Mouse (Mus musculus): ENCODE data around the gene Ppa1.
"Not testable (repeated sequence)": the region's sequence is repeated elsewhere in the genome, so short reads cannot be mapped to it uniquely, and the experiment has no call there.

Ppa1 gene

GRCm38 (mm10) chr10:61647790-61648736 lies at the start of gene Ppa1:
Gene Ppa1 (plus strand): TSS chr10:61648552.
- DNase-seq (ENCODE audit: low read depth, low spot score), result peak; percentile 81

DNA sequence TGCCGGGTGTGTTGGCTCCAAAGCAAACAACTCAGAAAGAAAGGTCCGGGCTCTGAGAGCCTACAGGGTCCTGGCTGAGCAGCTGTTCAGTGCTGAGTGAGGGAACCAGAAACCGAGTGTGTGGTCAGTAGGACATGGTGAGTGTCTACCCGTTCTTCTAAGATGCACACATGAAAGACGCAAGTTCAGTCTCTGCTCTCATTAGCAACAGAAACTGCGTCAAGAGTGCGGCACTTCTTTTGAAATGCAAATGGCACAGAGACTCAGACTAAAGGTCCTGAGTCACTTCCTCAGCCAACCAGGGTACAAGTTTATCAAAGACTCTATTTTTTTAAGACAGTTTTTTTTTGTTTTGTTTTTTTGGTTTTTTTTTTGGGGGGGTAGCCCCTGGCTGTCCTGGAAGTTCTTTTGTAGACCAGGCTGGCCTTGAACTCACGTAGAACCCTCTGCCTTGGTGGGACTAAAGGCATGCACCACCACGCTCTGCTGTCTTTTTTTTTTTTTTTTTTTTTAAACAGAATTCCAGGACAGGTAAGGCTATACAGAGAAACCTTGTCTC lies 48.7 kb upstream of the Ppa1 start:
- no peak for DNase-seq (ENCODE audit: low read depth, low spot score)

DNA sequence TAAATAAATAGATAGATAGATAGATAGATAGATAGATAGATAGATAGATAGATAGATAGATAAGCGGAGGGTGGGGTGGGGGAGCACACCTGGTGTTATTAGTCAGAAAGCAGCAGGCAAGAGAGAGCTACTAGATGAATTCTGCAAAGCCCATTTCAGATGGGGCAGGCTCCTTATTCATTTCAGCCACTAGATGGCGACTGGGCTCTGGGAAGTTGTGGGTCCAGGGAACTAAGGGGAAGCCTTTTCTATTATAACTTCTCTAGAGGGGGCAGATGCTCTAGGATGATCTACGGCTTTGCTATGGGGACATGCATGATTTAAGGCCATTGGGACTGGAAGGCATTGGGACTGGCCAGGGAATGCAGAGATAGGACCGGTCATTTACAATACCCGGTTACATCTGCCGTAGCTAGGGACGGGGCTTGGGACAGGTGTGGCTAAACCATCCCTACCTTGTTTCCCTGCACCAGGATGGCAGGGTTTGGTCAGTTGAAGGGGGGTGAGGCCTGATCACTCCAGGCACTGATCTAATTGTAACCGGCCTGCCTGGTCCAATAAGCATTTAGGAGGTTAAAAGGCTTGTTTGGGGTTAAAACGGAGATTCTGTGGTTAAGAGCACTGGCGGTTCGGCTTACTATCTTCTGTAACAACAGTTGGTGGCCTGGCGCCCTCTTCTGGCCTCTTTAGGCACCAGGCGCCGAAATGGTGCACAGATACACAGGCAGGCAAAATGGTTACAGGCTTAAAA lies 45.9 kb upstream of the Ppa1 start:
- peak; percentile 34 for DNase-seq (ENCODE audit: low read depth, low spot score)

DNA sequence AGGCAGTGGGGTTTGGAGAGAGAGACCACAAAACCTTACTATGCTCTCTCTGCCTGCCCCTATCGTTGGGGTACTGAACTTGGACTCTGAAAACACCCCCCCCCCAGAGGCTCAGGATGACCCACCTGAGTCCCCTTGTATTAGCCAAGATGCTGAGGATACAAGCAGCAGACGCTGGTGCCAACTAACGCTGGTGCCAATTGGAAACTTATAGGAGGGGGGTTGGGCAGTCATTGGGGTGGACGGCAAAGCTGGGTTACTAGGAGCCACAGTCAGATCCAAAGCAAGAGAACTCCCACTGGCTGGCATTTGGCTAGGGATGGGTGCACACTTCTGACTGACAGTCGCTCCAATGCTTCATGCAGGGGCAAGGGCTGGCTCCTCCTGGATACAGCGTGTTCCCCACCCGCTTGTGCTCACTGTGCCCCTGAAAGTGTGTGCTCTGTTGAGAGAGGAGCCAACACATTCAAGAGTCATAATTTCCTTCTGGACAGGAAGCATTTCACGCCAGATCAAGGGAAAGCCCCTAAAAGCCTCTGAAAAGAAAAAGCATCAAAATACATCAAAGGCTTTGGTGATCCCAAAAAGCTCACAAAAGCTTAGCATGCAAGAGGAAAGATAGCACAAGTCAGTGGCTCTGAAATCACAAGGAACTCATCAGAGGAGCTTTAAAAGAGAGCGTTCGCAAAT lies 43.8 kb upstream of the Ppa1 start:
- DNase-seq (ENCODE audit: low read depth, low spot score), result no peak

DNA sequence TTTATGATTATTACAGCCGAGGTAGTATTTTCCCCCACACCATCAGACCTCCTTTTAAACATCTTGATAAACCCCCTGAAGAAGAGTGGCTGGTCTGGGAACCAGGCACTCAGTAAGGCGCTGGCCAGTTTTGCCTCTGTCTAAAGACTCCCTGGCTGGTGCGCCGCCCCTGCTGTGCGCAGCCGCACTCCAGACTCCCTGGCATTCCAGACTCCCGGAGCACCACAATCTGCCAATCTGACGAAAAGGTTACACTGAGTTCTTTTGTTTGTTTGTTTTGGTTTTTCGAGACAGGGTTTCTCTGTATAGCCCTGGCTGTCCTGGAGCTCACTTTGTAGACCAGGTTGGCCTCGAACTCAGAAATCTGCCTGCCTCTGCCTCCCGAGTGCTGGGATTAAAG lies 43.0 kb upstream of the Ppa1 start:
- DNase-seq (ENCODE audit: low read depth, low spot score), result not testable (repeated sequence)

GRCm38 (mm10) chr10:61605851-61606250 lies 42.5 kb upstream of the Ppa1 start:
- DNase-seq (ENCODE audit: low read depth, low spot score), result peak; percentile 36

DNA sequence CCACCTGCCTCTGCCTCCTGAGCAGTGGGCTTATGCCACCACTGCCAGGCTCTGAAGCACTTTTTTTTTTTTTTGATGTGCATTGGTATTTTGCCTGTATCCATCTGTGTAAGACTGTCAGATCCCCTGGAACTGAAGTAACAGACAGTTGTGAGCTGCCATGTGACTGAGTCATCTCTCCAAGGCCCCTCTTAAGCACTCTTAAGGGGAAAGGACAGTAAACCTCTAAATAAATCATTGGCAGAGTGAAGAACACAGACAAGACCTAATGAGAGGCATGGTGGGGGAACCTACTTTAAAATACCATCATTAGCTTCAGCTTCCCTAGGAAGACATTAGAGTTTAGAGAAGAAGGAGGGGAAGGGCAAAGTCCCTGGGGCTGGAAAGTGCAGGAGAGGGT lies 40.1 kb upstream of the Ppa1 start:
- no peak for DNase-seq (ENCODE audit: low read depth, low spot score)

DNA sequence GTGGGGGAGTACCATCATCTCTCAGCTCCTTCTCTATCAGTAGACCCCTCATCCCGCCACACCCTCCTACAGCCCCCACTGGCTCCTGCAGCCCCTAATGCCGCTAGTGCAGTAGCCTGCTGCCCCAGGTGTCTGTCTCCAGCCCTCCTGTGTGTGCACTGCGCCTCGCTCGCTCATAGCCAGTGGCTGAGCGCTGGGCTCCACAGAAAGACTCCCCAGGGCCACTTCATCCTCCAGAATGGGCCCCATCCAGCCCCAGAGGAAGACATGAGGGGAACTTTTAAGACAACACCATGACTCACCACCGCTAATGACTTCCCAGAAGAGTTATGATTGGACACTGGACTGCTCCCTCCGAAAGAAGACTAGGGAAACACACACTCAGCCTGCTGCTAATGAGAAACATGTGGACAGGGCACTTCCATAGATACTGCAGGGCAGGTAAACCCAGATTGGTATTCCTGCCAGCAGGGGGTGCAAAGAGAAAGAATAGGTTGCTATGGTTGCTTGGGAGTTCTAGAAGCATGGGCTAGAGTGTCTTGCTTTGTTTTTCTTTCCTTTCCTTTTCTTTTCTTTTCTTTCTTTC lies 37.6 kb upstream of the Ppa1 start:
- DNase-seq (ENCODE audit: low read depth, low spot score), result no peak

- no peak for DNase-seq (ENCODE audit: low read depth, low spot score)
Observed at GRCm38 (mm10) chr10:61614311-61614710, 34.0 kb upstream of the Ppa1 start.

DNA sequence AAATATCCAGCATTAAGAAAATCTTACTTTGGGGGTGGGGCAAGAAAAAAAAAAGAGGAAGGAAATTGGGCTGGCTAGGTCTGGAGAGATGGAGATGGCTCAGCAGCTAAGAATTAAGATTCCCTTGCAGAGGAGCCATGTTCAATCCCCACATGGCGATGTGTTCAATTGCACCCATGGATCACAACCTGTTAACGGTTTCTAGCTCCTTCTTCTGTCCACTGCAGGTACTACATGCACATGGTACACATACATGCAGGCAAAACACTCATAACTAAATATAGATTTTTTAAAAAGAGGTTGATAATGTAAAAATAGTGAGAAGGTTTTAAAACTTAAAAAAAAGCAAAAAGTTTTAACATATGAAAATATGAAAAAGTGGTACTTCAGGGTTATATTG lies 29.8 kb upstream of the Ppa1 start:
- DNase-seq (ENCODE audit: low read depth, low spot score), result no peak

DNA sequence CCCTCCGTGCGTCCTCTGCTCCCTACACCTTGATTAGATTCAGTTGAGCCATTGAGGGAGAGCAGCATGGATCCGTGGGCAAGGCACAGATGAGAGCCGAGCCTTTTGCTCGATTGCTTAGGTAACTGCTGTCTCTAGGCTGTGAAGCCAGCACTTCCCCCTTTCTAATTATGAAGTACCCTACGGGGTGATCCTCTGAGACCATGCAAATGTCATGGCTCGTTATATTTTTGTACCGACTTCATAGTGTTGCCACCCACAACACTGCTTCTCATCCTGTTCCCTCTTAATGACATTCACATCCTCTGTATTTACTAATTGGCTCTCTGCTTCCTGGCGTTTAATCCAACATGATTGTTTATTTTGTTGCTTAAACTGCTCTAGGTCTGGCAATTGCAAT lies 26.7 kb upstream of the Ppa1 start:
- DNase-seq (ENCODE audit: low read depth, low spot score), result no peak

DNA sequence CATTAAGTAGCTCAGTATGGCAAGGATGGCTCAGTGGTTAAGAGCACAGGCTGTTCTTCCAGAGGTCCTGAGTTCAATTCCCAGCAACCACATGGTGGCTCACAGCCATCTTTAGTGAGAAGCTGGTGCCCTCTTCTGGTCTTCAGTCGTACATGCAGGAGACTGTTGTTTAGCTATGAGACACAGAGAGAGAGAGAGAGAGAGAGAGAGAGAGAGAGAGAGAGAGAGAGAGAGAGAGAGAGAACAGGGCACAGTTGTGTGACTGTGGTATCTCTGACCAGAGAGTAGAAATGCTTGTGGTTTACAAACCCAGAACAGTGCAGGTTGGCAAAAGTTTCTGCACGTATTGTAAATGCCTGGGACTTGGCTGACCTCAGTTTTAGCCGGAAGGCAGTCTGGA lies 24.5 kb upstream of the Ppa1 start:
- not testable (repeated sequence) for DNase-seq (ENCODE audit: low read depth, low spot score)

DNA sequence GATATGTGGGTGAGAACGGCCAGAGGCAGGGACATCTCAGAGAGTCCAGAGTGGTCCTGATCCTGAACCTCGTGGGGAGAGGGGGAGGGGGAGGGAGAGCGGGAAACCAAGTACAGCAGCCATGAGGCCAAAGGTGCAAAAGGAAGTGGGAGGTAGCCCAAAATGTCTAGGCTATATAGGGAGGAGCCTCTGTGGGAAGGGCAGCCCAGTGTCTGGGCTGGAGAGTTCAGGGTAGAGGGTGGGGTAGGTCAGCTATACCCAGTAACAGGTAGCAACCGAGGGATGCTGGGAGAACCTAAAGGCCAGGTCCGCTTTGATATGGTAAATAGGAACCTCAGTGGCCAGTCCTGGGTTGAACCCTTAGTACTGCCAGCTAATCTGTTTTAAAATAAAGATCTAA lies 23.6 kb upstream of the Ppa1 start:
- no peak for DNase-seq (ENCODE audit: low read depth, low spot score)

GRCm38 (mm10) chr10:61625381-61626257 lies 22.7 kb upstream of the Ppa1 start:
- no peak for DNase-seq (ENCODE audit: low read depth, low spot score)

- DNase-seq (ENCODE audit: low read depth, low spot score), result no peak
Observed at GRCm38 (mm10) chr10:61626551-61626950, 21.8 kb upstream of the Ppa1 start.

DNA sequence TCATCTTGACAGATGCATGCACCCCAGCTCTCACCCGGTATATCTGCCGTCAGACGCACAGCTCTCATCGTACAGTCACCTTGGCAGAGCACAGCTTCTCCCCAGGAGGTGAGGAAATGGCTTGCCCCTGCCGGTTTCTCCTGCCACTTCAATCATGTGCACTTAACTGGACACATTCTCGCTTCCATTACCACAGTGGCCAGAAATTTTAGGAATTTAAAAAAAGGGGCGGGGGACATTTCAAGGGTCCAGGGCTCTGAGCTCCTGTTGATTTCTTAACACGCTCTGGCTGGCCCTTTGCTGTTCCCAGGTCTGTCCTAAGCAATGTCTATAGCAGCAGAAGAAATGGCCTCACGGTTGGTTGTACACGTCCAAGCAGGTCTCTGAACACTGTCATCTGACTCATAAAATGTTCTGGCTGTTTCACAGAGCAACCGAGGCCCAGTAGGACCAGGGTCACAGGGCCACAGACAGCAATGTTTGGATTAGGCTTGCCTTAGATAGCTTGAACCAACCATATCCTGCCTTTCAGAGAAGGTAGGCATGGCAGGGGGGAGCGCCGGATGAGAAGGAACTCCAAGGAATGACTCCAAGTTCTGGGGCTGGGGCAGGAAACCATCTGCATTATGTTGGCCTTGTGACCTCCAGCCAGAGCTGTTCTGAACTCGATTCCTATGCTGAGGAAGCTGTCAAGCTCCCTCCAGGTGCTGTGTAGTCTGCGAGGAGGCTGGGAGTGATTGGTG lies 21.0 kb upstream of the Ppa1 start:
- no peak for DNase-seq (ENCODE audit: low read depth, low spot score)

- no peak for DNase-seq (ENCODE audit: low read depth, low spot score)
Observed at GRCm38 (mm10) chr10:61627938-61628250, 20.5 kb upstream of the Ppa1 start.

DNA sequence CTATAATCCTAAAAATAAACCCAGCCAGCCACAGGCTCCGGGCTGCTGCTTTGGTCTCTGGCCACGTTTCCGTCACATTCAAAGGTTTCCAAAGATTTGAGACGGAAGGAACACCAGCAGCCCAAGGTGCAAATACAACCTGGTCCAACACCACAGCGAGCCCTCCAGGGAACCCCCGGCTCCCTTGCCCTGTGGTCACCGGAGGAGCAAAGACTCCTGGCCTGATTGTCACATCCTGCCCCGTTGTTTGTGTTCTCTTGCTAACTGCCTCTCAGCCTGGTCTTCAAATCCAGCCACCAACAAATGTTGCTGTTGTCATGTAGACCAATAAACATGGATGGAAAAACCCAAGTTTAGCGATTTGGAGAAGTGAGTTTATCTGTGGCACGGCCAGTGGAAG lies 15.9 kb upstream of the Ppa1 start:
- no peak for DNase-seq (ENCODE audit: low read depth, low spot score)

GRCm38 (mm10) chr10:61637055-61637454 lies 11.3 kb upstream of the Ppa1 start:
- DNase-seq (ENCODE audit: low read depth, low spot score), result no peak

DNA sequence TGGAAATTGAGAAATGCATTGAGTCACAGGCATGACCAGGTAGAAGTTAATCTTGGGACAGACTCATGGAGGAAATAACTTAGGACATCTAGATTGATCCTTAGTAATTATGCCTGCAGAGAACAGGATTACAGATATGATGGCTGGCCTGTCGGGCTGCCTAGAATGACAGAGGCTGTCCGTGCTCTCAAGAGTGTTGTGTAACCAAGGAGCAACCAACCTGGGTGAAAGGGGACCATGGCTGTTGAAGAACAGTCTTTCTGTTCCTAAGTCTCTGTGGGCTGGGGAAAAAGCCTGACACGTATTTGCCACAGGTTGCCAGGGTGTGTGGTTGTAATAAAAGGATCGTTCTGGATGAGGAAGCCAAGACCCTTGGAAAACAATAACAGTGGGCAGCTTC lies 8.0 kb upstream of the Ppa1 start:
- DNase-seq (ENCODE audit: low read depth, low spot score), result no peak
